Mouse (Mus musculus) megakaryocyte-erythroid progenitor cell, adult 5-6 weeks (primary cell): ENCODE data around the gene Ly6g6e. TPM values are rescaled to one million over a fixed set of nuclear protein-coding genes. Genes with fewer than 3 reads are reported as not detected.
A peak's percentile ranks its signal among the peaks of the same experiment; 100 is the strongest.

Experiments
- ATAC-seq: replicated peaks from 2 replicates; pipeline ENCODE4 v1.8.0; 2016; ENCODE audit warnings: mild to moderate bottlenecking, inconsistent platforms; ENCODE audit not compliant: severe bottlenecking, poor library complexity, low FRiP score, low TSS enrichment
- total RNA-seq, 2 experiments: library from RNA; stranded (forward) in 1 of 2; stranded (reverse) in 1 of 2; fragments of 200-1000, 215-1000 nt in 1 of 2; fragments of >200 nt in 1 of 2; fragmentation: Nextera tagmentation in 1 of 2; gene quantifications; 2 replicates each; pipeline ENCODE4 v1.2.3; 2014 to 2017

Ly6g6e gene
- total RNA-seq, 2 experiments from 2014 or later, result not detected

DNA sequence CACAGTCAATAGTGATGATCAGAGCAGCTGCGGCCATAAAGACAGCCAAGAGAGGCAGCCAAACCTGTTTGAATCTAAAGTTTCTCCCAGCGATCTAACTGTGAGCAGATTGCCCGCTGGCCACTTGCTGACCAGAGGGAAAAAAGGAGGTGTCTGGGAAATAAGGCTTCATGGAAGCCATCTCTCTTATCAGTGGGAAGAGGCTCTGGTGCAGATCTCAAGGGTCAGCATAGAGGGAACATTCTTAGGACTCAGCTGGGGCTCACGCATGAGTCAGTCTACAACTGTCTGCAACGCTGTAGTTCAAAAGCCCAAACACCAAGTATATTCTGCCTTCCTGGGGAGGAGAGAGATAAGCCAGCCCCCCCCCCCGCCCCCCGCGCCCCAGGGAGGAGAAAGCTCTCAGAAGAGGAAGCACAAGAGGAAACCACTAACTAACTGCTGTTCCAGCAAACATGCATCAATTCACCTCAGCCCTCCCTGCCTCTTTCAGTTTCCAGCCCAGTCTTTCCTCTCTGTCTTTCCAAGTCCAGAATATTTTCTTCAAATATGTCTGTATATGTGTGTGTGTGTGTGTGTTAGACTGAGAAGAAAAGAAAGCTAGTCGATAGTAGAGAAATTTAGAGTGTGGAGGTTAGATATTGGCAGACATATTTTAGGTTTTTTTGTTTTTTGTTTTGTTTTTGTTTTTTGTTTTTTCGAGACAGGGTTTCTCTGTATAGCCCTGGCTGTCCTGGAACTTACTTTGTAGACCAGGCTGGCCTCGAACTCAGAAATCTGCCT, 28.4 kb upstream of the Ly6g6e start:
- ATAC-seq, result no peak

DNA sequence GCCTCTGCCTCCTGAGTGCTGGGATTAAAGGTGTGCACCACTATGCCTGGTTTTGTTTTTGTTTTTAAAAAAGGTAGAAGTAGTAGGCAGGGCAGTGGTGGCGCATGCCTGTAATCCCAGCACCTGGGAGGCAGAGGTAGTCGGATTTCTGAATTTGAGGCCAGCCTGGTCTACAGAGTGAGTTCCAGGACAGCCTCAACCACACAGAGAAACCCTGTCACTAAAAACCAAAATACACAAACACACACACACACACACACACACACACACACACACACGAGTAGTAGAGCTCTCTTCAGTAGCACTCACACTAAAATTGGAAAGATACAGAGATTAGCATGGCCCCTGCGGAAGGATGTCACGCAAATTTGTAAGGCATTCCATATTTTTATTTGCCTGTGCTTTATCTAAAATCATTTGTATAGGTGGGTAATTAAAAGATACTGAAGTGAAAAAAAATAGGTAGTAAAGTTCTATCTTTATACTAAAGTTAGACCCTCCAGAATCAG, 27.7 kb upstream of the Ly6g6e start:
- ATAC-seq, result no peak

- ATAC-seq, result 0 out of 2 replicates have a peak, but pooled peaks have one; percentile 37
These were observed 27.1 kb upstream of the Ly6g6e start, which contains the start of gene Clic1 for GRCm38 (mm10) chr17:35049561-35050016. Gene Clic1, plus strand, starts transcription at chr17:35049966.

DNA sequence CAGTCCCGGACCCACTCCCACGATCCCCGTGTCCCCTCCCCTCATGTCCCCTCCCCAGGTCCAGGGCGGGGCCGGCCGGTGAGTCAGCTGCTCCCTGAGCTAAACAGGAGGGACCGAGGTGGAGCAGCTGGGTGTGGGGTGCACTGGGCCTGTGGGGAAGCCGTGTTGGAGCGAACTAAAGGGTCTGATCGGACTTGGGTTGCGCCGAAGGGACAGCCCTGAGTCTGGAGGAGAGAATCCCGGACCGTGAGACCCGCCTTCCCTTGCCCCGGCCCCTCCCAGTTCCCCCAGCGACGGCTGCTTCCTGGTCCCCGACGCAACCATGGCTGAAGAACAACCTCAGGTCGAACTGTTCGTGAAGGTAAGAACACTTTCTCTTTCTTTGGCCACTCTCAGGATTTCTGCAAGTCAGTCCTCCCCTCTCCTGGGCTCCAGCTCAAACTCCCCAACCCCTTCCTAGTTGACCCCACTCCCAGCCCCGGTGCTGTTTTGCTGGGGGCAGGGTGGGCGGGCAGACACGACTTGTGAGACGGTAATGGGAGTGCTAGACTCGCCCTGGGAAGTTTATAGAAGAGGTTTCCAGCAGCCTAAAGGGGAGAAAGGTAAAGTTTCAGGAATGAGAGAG, 26.5 kb upstream of the Ly6g6e start:
- ATAC-seq, result no peak; the same call in 1 of the 2 replicates

GRCm38 (mm10) chr17:35051156-35052086, 25.3 kb upstream of the Ly6g6e start:
- peak; percentile 72 for ATAC-seq

DNA sequence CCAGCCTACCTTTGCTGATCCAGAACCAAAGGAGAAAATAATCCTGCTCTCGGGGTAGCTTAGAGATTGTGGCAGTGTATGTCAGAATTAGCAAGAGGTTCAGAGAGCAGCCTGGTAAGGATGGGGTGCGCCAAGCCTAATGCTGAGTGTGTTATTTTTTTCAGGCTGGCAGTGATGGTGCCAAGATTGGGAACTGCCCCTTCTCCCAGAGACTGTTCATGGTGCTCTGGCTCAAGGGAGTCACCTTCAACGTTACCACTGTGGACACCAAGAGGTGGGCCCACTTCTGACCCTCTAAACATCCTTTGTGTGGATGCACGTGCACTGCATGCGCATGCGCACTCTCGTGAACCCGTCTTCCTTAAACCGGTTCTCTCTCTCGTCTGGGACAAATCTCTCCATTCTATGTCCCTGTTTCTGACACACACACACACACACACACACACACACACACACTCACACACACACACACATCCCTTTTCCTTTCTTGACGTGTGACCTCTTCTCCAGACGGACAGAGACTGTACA, 24.4 kb upstream of the Ly6g6e start:
- no peak for ATAC-seq

DNA sequence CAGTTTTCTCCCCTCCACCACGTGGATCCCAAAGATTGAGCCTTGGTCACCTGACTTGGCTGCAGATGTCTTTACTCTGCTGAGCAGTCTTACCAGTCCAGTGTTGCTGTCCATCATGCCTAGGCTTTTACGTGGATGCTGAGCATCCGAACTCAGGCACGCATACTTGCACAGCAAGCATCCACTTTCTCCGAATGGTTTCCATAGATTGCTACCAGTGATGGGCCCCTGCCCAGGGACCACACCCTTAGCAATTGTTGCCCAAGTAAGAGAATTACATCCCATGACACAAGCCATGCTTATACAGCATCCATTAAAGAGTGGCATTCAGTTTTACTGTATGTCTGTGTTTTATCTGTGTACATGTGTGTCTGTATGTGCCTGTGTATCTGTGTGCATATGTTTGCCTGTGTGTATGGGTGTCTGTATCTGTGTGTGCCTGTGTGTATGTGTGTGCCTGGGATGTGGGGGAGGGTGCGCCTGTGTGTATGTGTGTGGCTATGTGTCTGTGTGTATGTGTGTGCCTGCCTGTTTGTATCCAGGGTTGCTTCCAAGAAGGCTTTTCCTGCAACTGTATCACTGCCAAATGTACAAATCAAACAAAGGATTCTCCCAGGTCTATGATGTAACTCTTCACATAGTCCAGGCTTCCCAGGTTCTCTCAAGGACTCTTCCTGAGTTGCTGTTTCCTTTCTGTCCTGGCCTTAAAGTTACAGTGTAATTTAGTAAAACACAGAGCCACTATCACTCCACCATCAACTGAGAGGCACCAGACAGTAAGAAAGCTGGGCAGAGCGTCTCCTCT, 20.8 kb upstream of the Ly6g6e start:
- ATAC-seq, result no peak

DNA sequence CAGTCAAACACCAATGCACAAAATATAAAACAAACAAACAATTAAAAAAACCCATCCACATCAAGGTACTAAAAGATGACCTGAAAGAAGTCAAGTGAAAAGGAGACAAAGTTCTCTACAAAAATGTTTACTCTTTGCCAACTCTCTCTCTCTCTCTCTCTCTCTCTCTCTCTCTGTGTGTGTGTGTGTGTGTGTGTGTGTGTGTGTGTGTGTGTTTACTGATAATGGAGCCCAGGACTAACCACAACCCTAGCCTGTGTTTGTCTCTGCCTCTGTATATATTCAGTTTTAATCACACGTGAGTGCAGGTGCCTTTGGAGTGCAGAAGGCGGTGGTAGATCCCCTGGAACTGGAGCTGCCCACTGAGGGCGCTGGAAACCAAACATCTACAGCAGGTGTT, 19.6 kb upstream of the Ly6g6e start:
- peak; percentile 20; the same call in 1 of the 2 replicates for ATAC-seq

DNA sequence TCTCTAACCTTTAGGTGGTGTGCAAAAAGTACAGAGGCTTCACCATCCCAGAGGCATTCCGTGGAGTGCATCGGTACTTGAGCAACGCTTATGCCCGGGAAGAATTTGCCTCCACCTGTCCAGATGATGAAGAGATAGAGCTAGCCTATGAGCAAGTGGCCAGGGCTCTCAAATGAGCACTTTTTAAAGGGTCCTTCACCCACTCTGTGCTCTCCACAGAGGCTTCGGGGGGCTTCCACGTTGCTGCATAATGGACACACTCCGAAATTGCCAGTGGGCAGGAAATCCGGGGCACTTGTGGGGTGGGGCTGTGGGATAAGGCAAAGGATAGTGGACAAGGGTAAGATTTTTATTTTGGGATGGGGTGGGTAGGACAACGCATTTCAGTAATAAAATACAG, 18.4 kb upstream of the Ly6g6e start:
- no peak for ATAC-seq

- ATAC-seq, result peak; percentile 58
These were observed 17.5 kb upstream of the Ly6g6e start, which contains the start of gene Ddah2 for GRCm38 (mm10) chr17:35058911-35059892. Gene Ddah2, plus strand, starts transcription at chr17:35059035.

- no peak for ATAC-seq
These were observed 16.6 kb upstream of the Ly6g6e start for GRCm38 (mm10) chr17:35060071-35060470.

GRCm38 (mm10) chr17:35060737-35061297, 15.9 kb upstream of the Ly6g6e start:
- no peak for ATAC-seq

- ATAC-seq, result no peak
These were observed 15.4 kb upstream of the Ly6g6e start for GRCm38 (mm10) chr17:35061299-35061698.

GRCm38 (mm10) chr17:35063466-35063865, 13.2 kb upstream of the Ly6g6e start:
- ATAC-seq, result no peak

DNA sequence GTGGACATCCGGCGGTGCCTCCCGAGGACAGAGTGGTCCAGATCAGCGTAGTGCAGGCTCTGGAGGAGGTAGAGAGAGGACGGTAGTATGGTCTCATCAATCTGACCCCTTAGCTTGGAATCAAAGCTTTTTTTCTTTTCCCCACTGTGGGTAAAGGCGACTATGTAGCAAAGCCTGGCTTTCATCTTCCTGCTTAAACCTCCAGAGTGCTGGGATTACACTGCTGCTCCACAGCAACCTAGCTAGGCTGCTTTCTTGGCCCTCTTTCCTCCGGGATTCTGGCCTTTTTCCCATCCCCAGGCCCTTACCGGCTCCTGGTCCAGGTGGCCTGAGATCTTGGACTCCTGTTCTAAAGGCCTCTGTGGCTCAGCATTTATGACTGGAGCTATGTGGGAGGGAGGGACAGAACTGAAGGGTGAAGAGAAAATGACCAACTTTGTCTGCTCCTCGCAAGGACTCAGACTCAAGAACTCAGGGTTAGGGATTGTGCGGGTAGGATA, 12.3 kb upstream of the Ly6g6e start:
- ATAC-seq, result no peak

DNA sequence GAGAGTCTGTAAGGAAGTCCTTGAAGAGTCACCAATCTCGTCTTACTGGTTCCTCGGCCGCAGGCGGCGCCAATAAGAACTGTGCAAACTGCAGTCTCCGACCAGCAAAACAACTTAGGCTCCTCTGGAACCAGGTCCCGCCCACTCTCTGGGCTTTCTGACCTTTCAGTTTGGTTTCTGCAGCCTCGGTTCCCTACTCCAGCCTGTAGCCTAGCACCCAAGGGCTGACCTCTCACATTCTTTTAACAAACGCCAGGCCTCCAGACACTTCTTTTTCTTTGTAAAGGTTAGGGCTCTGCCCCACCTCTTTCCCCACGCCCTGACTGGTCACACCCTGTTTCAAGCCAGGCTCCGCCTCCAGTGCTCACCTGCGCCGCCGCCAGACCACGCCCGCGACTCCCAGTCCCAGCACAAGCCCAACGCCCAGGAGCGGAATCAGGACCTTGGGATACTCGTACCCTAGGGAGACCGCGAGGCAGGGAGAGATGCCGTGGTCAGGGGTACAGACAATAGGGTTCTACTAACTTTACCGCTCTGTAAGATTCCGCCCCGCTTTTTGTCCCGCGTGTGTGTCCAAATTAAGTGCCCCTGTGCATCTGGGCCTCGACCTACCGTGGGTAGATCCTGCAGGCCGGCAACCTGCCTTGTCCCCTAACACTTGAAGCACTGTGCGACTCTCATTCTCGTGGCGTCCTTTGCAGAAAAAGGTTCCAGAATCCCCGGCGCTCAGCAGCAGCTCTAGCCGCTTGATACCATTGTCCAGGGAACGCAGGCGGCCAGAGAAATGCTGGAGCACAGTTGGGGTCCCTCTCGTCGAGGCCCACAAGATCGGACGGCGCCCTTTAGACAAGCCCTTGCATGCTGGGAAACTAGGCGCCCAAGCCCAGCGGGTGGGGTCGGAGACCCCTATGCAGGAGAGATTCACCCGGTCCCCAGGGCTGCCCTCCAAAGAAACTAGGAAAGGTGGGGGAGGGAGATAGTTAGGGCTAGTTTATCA, 11.5 kb upstream of the Ly6g6e start, which contains the start of gene Ly6g6c:
TSS of gene Ly6g6c (plus strand) at position 438 of the 997 bp plus-strand sequence.
- ATAC-seq, result 0 out of 2 replicates have a peak, but pooled peaks have one; percentile 12
